8 mouse cellular contexts compared by ENCODE assay signal in the genomic region with DNA sequence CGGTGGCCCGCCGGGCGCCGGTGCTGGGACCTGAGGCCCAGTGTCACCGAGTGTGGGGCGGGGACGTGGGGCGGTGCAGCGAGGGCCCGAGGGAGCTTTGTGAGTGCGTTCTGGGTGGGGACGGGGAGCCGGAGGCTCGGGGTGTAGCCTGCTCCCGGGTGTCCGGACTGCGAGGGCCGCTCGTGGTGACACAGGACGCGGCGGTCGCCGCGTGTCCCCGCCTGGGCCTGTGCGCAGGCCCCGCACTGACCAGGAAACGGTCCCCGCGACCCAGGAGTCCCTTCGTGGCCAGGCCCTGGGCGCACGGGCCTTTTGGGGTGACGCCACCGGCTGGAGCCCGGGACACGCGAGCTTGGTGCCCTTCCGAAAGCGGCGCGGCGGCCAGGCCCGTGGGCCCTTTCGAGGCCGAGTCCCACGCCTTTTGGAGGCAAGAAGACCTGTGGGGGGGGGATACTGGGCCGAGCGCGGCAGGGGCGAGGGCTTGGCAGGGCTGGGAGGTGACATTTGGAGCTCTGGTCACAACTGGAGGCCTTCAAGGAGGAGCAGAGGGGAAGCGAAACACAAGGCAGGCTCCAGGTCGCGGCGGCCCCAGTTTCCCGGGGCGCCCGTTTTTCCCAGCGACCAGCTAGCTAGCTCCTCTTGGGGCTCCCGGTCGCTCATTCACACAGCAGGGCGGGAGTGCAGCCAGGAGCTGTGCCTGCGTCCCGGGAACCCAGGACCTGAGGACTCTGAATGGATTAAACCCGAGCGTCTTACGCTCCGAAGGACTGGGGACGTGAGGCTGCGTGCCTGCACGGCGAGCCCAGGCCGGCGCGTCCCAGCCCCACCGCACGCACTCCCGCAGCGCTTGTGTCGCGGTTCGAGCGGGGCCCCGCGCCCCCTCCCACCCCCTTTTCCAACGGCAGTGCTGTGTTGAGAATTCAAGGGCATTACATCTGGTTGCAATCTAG. TPM values are rescaled to one million over a fixed set of nuclear protein-coding genes. Genes with fewer than 3 reads are reported as not detected.
DNase-seq lines count a peak whose midpoint lies in the region; ATAC-seq lines count a peak whose summit lies in the region.

No protein-coding gene starts in this region.

- peak; percentile 28 for ATAC-seq in CD4-positive, CD25-positive, alpha-beta regulatory T cell, adult 4 months
- peak; percentile 28 for ATAC-seq in heart, embryonic 15.5 days (replicated peaks; ENCODE audit: insufficient number of reproducible peaks, insufficient read depth, low FRiP score, low read depth)
- ATAC-seq in liver, embryonic 16.5 days (ENCODE audit: low read depth) = peak; percentile 69
- ATAC-seq in neural tube, embryonic 11.5 days (ENCODE audit: insufficient read depth, low FRiP score, low TSS enrichment) = peak; percentile 52
- ATAC-seq in stomach, embryonic 14.5 days (ENCODE audit: insufficient number of reproducible peaks, insufficient read depth, low FRiP score, low read depth) = peak; percentile 20; the same call in 1 of the 2 replicates

- peak overlapping the region; percentile 87 for H3K4me2 ChIP-seq in heart, embryonic 15.5 days
- H3K4me2 ChIP-seq in liver, embryonic 16.5 days (ENCODE audit: low read depth, low read length) = peak overlapping the region; percentile 99
- H3K4me2 ChIP-seq in neural tube, embryonic 11.5 days (ENCODE audit: low read depth) = peak overlapping the region; percentile 60
- H3K4me2 ChIP-seq in stomach, embryonic 14.5 days (replicated peaks; ENCODE audit: low read depth, low read length) = peak overlapping the region; percentile 57

- WGBS in forebrain, embryonic 10.5 days = under 1% methylated on average over 88 of the region's 88 CpGs
- WGBS in heart, embryonic 15.5 days = under 1% methylated on average over 88 of the region's 88 CpGs
- under 1% methylated on average over 88 of the region's 88 CpGs for WGBS in liver, embryonic 16.5 days (ENCODE audit: insufficient replicate concordance)
- under 1% methylated on average over 78 of the region's 88 CpGs for WGBS in neural tube, embryonic 11.5 days
- under 1% methylated on average over 87 of the region's 88 CpGs for WGBS in stomach, embryonic 14.5 days

- DNase-seq in brain, adult 2 months (ENCODE audit: low read depth, low spot score) = peak; percentile 88
- peak; percentile 73 for DNase-seq in forebrain, embryonic 10.5 days (ENCODE audit: extremely low spot score, low spot score)
- peak; percentile 76 for DNase-seq in kidney, postnatal 14 days
- peak; percentile 76 for DNase-seq in neural tube, embryonic 11.5 days (ENCODE audit: low spot score)

- no peaks in the 10 kb centered on the region for H3K27me3 ChIP-seq in forebrain, embryonic 10.5 days (ENCODE audit: poor library complexity, severe bottlenecking)
- H3K27me3 ChIP-seq in heart, embryonic 15.5 days = no peaks in the 10 kb centered on the region
- H3K27me3 ChIP-seq in liver, embryonic 16.5 days (ENCODE audit: control insufficient read depth, insufficient read depth, low read depth, low read length) = no peaks in the 10 kb centered on the region
- H3K27me3 ChIP-seq in neural tube, embryonic 11.5 days (ENCODE audit: control insufficient read depth, insufficient read depth, low read length) = no peaks in the 10 kb centered on the region
- no peaks in the 10 kb centered on the region for H3K27me3 ChIP-seq in stomach, embryonic 14.5 days (ENCODE audit: control insufficient read depth, insufficient read depth, low read length)

- H3K36me3 ChIP-seq in forebrain, embryonic 10.5 days (replicated peaks) = 0 out of 2 replicates have a peak, but pooled peaks cover under 1% of the 10 kb centered on the region
- no peaks in the 10 kb centered on the region for H3K36me3 ChIP-seq in heart, embryonic 15.5 days
- H3K36me3 ChIP-seq in liver, embryonic 16.5 days (ENCODE audit: control insufficient read depth, insufficient read depth) = no peaks in the 10 kb centered on the region
- no peaks in the 10 kb centered on the region for H3K36me3 ChIP-seq in neural tube, embryonic 11.5 days (ENCODE audit: control insufficient read depth, insufficient read depth, low read length)
- H3K36me3 ChIP-seq in stomach, embryonic 14.5 days (ENCODE audit: control insufficient read depth, insufficient read depth, low read length) = no peaks in the 10 kb centered on the region

- peak overlapping the region; percentile 99 for H3K27ac ChIP-seq in forebrain, embryonic 10.5 days
- H3K27ac ChIP-seq in heart, embryonic 15.5 days = peak overlapping the region; percentile 97
- H3K27ac ChIP-seq in liver, embryonic 16.5 days (ENCODE audit: low read length) = peak overlapping the region; percentile 88
- H3K27ac ChIP-seq in neural tube, embryonic 11.5 days (ENCODE audit: low read depth, low read length) = peak overlapping the region; percentile 95
- peak overlapping the region; percentile 99 for H3K27ac ChIP-seq in stomach, embryonic 14.5 days (ENCODE audit: low read length)

- peaks cover 56% of the 10 kb centered on the region for H3K4me1 ChIP-seq in forebrain, embryonic 10.5 days
- H3K4me1 ChIP-seq in heart, embryonic 15.5 days (replicated peaks) = peaks cover 51% of the 10 kb centered on the region
- H3K4me1 ChIP-seq in liver, embryonic 16.5 days (ENCODE audit: control insufficient read depth, low read depth, low read length) = peaks cover 45% of the 10 kb centered on the region
- peaks cover 29% of the 10 kb centered on the region for H3K4me1 ChIP-seq in neural tube, embryonic 11.5 days (ENCODE audit: control insufficient read depth, insufficient read depth, low read length)
- H3K4me1 ChIP-seq in stomach, embryonic 14.5 days (ENCODE audit: control insufficient read depth, insufficient read depth, low read length) = peaks cover 48% of the 10 kb centered on the region

- peak overlapping the region; percentile 99 for H3K4me3 ChIP-seq in forebrain, embryonic 10.5 days
- peak overlapping the region; percentile 83 for H3K4me3 ChIP-seq in heart, embryonic 15.5 days
- H3K4me3 ChIP-seq in liver, embryonic 16.5 days (ENCODE audit: low read depth, low read length) = peak overlapping the region; percentile 75
- peak overlapping the region; percentile 99 for H3K4me3 ChIP-seq in neural tube, embryonic 11.5 days (ENCODE audit: low read depth, low read length)
- H3K4me3 ChIP-seq in stomach, embryonic 14.5 days (ENCODE audit: low read depth, low read length) = peak overlapping the region; percentile 75

- no peaks in the 10 kb centered on the region for H3K9me3 ChIP-seq in forebrain, embryonic 10.5 days
- H3K9me3 ChIP-seq in heart, embryonic 15.5 days (replicated peaks) = no peaks in the 10 kb centered on the region
- H3K9me3 ChIP-seq in liver, embryonic 16.5 days (replicated peaks; ENCODE audit: control insufficient read depth, low read length) = no peaks in the 10 kb centered on the region
- H3K9me3 ChIP-seq in neural tube, embryonic 11.5 days (ENCODE audit: control insufficient read depth, low read length) = no peaks in the 10 kb centered on the region
- H3K9me3 ChIP-seq in stomach, embryonic 14.5 days (ENCODE audit: control insufficient read depth, low read depth, low read length) = no peaks in the 10 kb centered on the region

- peak overlapping the region; percentile 100 for H3K9ac ChIP-seq in heart, embryonic 15.5 days
- H3K9ac ChIP-seq in liver, embryonic 16.5 days (ENCODE audit: low read depth, low read length) = peak overlapping the region; percentile 89
- H3K9ac ChIP-seq in neural tube, embryonic 11.5 days (ENCODE audit: low read length) = peak overlapping the region; percentile 99
- peak overlapping the region; percentile 99 for H3K9ac ChIP-seq in stomach, embryonic 14.5 days (replicated peaks; ENCODE audit: low read depth, low read length)

RNA-seq across cellular contexts. Expression of a gene that starts 1.1 kb away (rescaled TPM):
- polyA plus RNA-seq in CD4-positive, CD25-positive, alpha-beta regulatory T cell, adult 4 months (2017; shearing (Covaris generic)) = 1 to 10 TPM; 8.4 to 8.9 TPM
- polyA plus RNA-seq in forebrain, embryonic 10.5 days (2016; fragmentation: Nextera tagmentation; extraction: Ambion mirVana) = 24.7 and 25.3 TPM in 2 replicates
- polyA plus RNA-seq in heart, embryonic 15.5 days (2015; fragmentation: Nextera tagmentation; extraction: Ambion mirVana) = 12.8 and 19.1 TPM in 2 replicates
- 2.8 and 3.7 TPM in 2 replicates for polyA plus RNA-seq in liver, embryonic 16.5 days (2015; fragmentation: Nextera tagmentation; extraction: Ambion mirVana)
- polyA plus RNA-seq in neural tube, embryonic 11.5 days (2014; fragmentation: Nextera tagmentation; extraction: Ambion mirVana) = 28.5 and 31.4 TPM in 2 replicates
- 29.1 and 30.6 TPM in 2 replicates for polyA plus RNA-seq in stomach, embryonic 14.5 days (2014; fragmentation: Nextera tagmentation; extraction: Ambion mirVana)

RNA-seq across cellular contexts. Expression of a gene that starts 59.6 kb away (rescaled TPM):
- polyA plus RNA-seq in CD4-positive, CD25-positive, alpha-beta regulatory T cell, adult 4 months (2017; shearing (Covaris generic)) = 1 to 10 TPM in 1 of 2 experiments, under 1 TPM in 1; 0.79 to 2.2 TPM
- polyA plus RNA-seq in forebrain, embryonic 10.5 days (2016; fragmentation: Nextera tagmentation; extraction: Ambion mirVana) = 7.9 and 9.7 TPM in 2 replicates
- polyA plus RNA-seq in heart, embryonic 15.5 days (2015; fragmentation: Nextera tagmentation; extraction: Ambion mirVana) = 7.3 and 9.0 TPM in 2 replicates
- polyA plus RNA-seq in liver, embryonic 16.5 days (2015; fragmentation: Nextera tagmentation; extraction: Ambion mirVana) = 43.1 and 63.2 TPM in 2 replicates
- 6.9 and 7.3 TPM in 2 replicates for polyA plus RNA-seq in neural tube, embryonic 11.5 days (2014; fragmentation: Nextera tagmentation; extraction: Ambion mirVana)
- 6.7 and 8.3 TPM in 2 replicates for polyA plus RNA-seq in stomach, embryonic 14.5 days (2014; fragmentation: Nextera tagmentation; extraction: Ambion mirVana)

Comparison
In these comparisons a context has a peak if more than half of its experiments do, and no peak if none do; other contexts are left out.
1. Peak in every context shown above with its lines: DNase-seq, ATAC-seq, H3K4me3 ChIP-seq and H3K27ac ChIP-seq.